Mouse (Mus musculus) neutrophil, adult 5-6 weeks (primary cell): ENCODE results near the gene Defb19. TPM values are rescaled to one million over a fixed set of nuclear protein-coding genes. Genes with fewer than 3 reads are reported as not detected.

Experiments
- total RNA-seq: library from RNA; stranded (forward); fragments of 200-1000 nt; gene quantifications from 2 replicates; pipeline ENCODE4 v1.2.3, GENCODE M21; 2017

Defb19 gene
- total RNA-seq, 1 experiment from 2014 or later = not detected

Other genes starting within 250 kb of the Defb19 start
- 90.7 and 112 TPM in 2 replicates for gene Rbck1, start 247.7 kb downstream of the Defb19 start, total RNA-seq
- gene Trib3, start 236.3 kb downstream of the Defb19 start, total RNA-seq = 0.37 and 2.1 TPM in 2 replicates
- gene Nrsn2, start 203.7 kb downstream of the Defb19 start, total RNA-seq = not detected in 2 replicates
- gene Sox12, start 182.2 kb downstream of the Defb19 start, total RNA-seq = 0.70 and 1.4 TPM in 2 replicates
- 0.98 and 1.5 TPM in 2 replicates for gene Zcchc3, start 165.3 kb downstream of the Defb19 start, total RNA-seq
- gene 6820408C15Rik, start 164.7 kb downstream of the Defb19 start, total RNA-seq = not detected in 2 replicates
- gene Defb23, start 115.7 kb downstream of the Defb19 start, total RNA-seq = not detected in 2 replicates
- not detected in 2 replicates for gene Defb20, start 103.2 kb downstream of the Defb19 start, total RNA-seq
- gene Defb22, start 90.2 kb downstream of the Defb19 start, total RNA-seq = not detected in 2 replicates
- not detected in 2 replicates for gene Defb26, start 68.6 kb downstream of the Defb19 start, total RNA-seq
- gene Defb28, start 62.1 kb downstream of the Defb19 start, total RNA-seq = not detected in 2 replicates
- not detected in 2 replicates for gene Defb29, start 40.2 kb downstream of the Defb19 start, total RNA-seq
- not detected in 2 replicates for gene Gm17416, start 11.0 kb downstream of the Defb19 start, total RNA-seq
- not detected in 2 replicates for gene Defb21, start 7.6 kb downstream of the Defb19 start, total RNA-seq
- not detected in 2 replicates for gene Defb45, start 19.1 kb upstream of the Defb19 start, total RNA-seq
- gene Defb36, start 24.0 kb upstream of the Defb19 start, total RNA-seq = not detected in 2 replicates
- gene Defb25, start 42.7 kb upstream of the Defb19 start, total RNA-seq = not detected in 2 replicates
- gene Rem1, start 46.6 kb upstream of the Defb19 start, total RNA-seq = 0.35 and 2.1 TPM in 2 replicates
- 89.7 and 95.5 TPM in 2 replicates for gene H13, start 89.1 kb upstream of the Defb19 start, total RNA-seq
- gene Mcts2, start 106.7 kb upstream of the Defb19 start, total RNA-seq = 16.4 and 17.1 TPM in 2 replicates
- gene Id1, start 155.9 kb upstream of the Defb19 start, total RNA-seq = 16.2 and 19.4 TPM in 2 replicates
- not detected in 2 replicates for gene Cox4i2, start 173.9 kb upstream of the Defb19 start, total RNA-seq